Mouse (Mus musculus) lung, adult 2 months (tissue): ENCODE results near the gene Bves. TPM values are rescaled to one million over a fixed set of nuclear protein-coding genes. Genes with fewer than 3 reads are reported as not detected.
"Not testable (repeated sequence)": the region's sequence is repeated elsewhere in the genome, so short reads cannot be mapped to it uniquely, and the experiment has no call there.

ENCODE experiments used
- DNase-seq: peaks from one replicate; pipeline ENCODE4 v3.0.0; 2022
- H3K4me1 ChIP-seq: fragments of 200-500 bp; 2 replicates; pipeline ENCODE4 v1.6.1; 2011; ENCODE audit warnings: low read length; ENCODE audit not compliant: control insufficient read depth, insufficient read depth
- H3K4me3 ChIP-seq: fragments of 200-500 bp; replicated peaks from 2 replicates; pipeline ENCODE3; 2011; ENCODE audit warnings: low read depth, mild to moderate bottlenecking, control low read depth, low read length; ENCODE audit errors: extremely low read depth
- CTCF ChIP-seq: fragments of 200-500 bp; IDR thresholded peaks from 2 replicates; pipeline ENCODE4 v1.5.1; 2011; ENCODE audit warnings: mild to moderate bottlenecking, low read length, control low read depth; ENCODE audit not compliant: insufficient read depth
- POLR2A ChIP-seq: fragments of 200-500 bp; IDR thresholded peaks from 2 replicates; pipeline ENCODE4 v1.6.1; 2011; ENCODE audit warnings: low read depth, mild to moderate bottlenecking, control low read depth, low read length, borderline replicate concordance; ENCODE audit errors: extremely low read depth
- WGBS: fragments of 180-500 bp; shearing (Covaris S2); methylation state at CpG from one replicate; pipeline ENCODE4 v1.1.7; 2018; 5-methylcytosine and 5-hydroxymethylcytosine counted together
- polyA plus RNA-seq: library from polyadenylated mRNA; depleted of rRNA; stranded (reverse); fragments of >200 nt; gene quantifications from 2 replicates; pipeline ENCODE4 v1.2.3, GENCODE M21; 2012

The Bves gene
- polyA plus RNA-seq, 1 experiment, result 2.0 TPM

GRCm38 (mm10) chr10:45345217-45345616 is 9.6 kb downstream of the Bves start:
- Histone ChIP-seq H3K4me1 (no peaks in the 10 kb centered on the region), H3K4me3 (no peak overlapping the region)
- WGBS, result 81% methylated on average over 9 of the region's 9 CpGs
- no peak for DNase-seq
- TF ChIP-seq CTCF, result no peak
- no peak for TF ChIP-seq POLR2A

GRCm38 (mm10) chr10:45348143-45348542 is 12.6 kb downstream of the Bves start:
- not testable (repeated sequence) for H3K4me3 ChIP-seq, DNase-seq, H3K4me1 ChIP-seq
- WGBS, result 80% methylated on average over 3 of the region's 3 CpGs

GRCm38 (mm10) chr10:45356091-45356490 is 20.5 kb downstream of the Bves start:
- H3K4me1 ChIP-seq, result no peaks in the 10 kb centered on the region
- H3K4me3 ChIP-seq, result no peak overlapping the region
- DNase-seq, result no peak
- TF ChIP-seq POLR2A (no peak), CTCF (no peak)
- WGBS, result 88% methylated on average over 6 of the region's 6 CpGs

GRCm38 (mm10) chr10:45363396-45363795 is 27.8 kb downstream of the Bves start:
- TF ChIP-seq CTCF (no peak), POLR2A (no peak)
- Histone ChIP-seq H3K4me1 (no peaks in the 10 kb centered on the region), H3K4me3 (no peak overlapping the region)
- no peak for DNase-seq
- WGBS, result 40% methylated on average over 5 of the region's 5 CpGs

- DNase-seq, result no peak
- H3K4me1 ChIP-seq, result no peaks in the 10 kb centered on the region
- TF ChIP-seq CTCF, result no peak
- no peak for TF ChIP-seq POLR2A
- 84% methylated on average over 17 of the region's 17 CpGs for WGBS
- no peak overlapping the region for H3K4me3 ChIP-seq
These were observed 31.6 kb downstream of the Bves start for GRCm38 (mm10) chr10:45366987-45367705.

- H3K4me3 ChIP-seq, result no peak overlapping the region
- DNase-seq, result no peak
- no peaks in the 10 kb centered on the region for H3K4me1 ChIP-seq
- 57% methylated on average over 3 of the region's 3 CpGs for WGBS
- no peak for TF ChIP-seq CTCF
- TF ChIP-seq POLR2A, result no peak
These were observed 34.1 kb downstream of the Bves start for GRCm38 (mm10) chr10:45369639-45370038.

- H3K4me3 ChIP-seq, result no peak overlapping the region
- TF ChIP-seq CTCF (no peak), POLR2A (no peak)
- WGBS, result 84% methylated on average over 2 of the region's 2 CpGs
- H3K4me1 ChIP-seq, result no peaks in the 10 kb centered on the region
- DNase-seq, result no peak
These were observed 35.0 kb downstream of the Bves start for GRCm38 (mm10) chr10:45370545-45370944.

GRCm38 (mm10) chr10:45372994-45373692 is 37.6 kb downstream of the Bves start:
- Histone ChIP-seq H3K4me1 (no peaks in the 10 kb centered on the region), H3K4me3 (no peak overlapping the region)
- peak; percentile 31 for DNase-seq
- WGBS, result 34% methylated on average over 4 of the region's 4 CpGs
- no peak for TF ChIP-seq POLR2A
- TF ChIP-seq CTCF, result peak; percentile 81

- no peaks in the 10 kb centered on the region for H3K4me1 ChIP-seq
- no peak overlapping the region for H3K4me3 ChIP-seq
- TF ChIP-seq CTCF, result no peak
- TF ChIP-seq POLR2A, result no peak
- WGBS, result 82% methylated on average over 3 of the region's 3 CpGs
- no peak for DNase-seq
These were observed 42.7 kb downstream of the Bves start for GRCm38 (mm10) chr10:45378269-45378668.
